Mouse (Mus musculus): ENCODE data around the gene Zfp764.
A peak's percentile ranks its signal among the peaks of the same experiment; 100 is the strongest.
"Not testable (repeated sequence)": the region's sequence is repeated elsewhere in the genome, so short reads cannot be mapped to it uniquely, and the experiment has no call there.

Zfp764 gene

DNA sequence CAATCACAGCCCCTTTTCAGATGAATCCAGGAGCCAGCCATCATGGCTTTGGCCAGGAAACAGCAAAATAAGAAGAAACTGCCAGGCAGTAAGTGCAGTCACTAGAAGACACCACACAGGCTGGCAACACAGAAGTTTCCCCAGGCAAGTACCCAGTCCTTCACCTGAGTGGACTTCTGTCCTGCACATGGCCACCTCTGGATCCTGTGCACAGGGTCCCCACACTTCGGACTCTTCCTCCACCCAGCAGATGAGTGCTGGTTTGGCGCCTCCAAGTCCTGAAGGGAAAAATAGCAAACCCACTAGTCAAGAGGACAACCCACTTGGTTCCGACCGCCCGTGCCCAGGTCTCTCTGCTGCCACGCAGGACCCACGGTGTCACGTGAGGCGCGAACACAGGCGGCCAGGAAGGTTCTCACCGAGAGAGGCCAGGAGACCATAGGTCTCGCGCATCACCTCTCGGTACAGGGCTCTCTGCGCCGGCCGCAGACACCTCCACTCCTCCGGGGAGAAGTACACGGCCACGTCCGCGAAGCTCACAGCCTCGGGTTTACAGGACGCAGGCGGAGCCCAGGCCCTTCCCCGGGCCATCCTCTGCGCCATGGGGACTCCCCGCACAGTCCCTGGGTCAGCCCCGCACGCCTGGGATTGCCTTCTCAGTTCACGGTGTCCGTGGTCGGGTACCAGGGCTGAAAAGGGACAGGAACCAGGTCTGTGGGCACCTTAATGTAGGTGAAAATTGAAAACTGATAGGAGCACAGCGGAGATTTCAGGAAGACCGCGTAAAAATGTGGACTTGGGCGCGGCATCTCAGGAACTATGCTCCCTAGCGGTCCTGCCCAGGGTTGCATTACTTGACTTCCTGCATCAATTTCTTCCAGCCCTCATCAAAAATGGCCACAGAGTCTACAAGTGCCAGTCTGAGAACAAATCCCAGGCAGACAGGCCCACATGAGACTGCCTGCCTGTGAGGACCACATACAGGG lies at the start of gene Zfp764:
Gene Zfp764 (minus strand): TSS at position 821 of the 986 bp plus-strand sequence.
- DNase-seq (ENCODE audit: low read depth, low spot score) = peak; percentile 96

DNA sequence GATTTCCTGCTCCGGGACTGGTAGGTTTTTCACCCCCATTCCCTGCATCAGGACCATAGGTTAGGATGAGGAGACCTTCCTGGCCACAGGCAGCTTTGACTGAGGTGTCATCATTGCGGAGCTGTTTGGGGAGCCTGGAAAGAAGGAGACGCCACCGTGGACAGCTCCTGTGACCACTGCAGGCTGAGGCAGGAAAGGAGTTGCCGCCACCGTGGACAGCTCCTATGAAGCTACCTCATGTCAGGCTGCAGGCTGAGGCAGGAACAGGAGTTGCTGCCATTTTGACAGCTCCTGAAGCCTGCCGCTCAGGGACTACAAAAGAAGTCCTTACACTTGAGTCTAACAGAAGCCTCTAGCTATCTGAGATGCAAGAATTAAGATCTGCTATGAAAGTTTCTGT lies 48.3 kb upstream of the Zfp764 start:
- DNase-seq (ENCODE audit: low read depth, low spot score) = no peak

DNA sequence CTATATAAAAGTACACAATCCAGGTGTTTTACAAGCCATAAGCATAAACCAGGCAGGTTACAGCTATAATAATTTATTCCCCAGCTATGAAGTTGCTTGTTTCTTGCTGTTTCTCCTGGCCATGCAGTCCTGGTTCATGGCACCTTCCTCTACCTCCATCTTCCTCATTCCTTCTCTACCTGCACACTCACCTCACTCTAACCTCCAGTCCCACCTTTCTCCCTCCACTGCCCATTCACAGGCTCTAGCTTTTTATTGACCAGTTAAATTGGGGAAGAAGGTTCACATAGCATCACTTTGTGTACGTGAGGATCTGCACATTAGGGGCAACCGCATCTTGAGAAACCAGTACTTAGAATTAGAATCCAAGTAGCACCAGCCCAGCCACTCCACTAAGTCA lies 46.4 kb upstream of the Zfp764 start:
- DNase-seq (ENCODE audit: low read depth, low spot score) = no peak

DNA sequence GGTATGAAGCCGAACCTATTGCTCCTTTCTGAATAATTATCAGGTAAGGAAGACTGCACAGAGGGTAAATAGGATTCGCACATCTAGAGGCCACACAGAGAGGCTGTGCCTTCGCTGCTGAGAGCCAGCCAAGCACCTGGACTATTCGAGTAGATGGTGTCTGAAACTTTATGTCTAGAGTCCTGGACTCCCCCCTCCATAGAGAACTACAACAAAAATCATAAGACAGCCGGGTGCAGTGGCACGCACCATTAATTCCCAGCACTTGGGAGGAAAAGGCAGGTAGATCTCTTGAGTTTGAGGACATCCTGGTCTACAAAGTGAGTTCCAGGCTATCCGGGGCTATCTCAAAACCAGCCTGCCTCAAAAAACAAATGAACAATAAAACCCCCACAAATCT lies 43.3 kb upstream of the Zfp764 start:
- DNase-seq (ENCODE audit: low read depth, low spot score) = no peak

DNA sequence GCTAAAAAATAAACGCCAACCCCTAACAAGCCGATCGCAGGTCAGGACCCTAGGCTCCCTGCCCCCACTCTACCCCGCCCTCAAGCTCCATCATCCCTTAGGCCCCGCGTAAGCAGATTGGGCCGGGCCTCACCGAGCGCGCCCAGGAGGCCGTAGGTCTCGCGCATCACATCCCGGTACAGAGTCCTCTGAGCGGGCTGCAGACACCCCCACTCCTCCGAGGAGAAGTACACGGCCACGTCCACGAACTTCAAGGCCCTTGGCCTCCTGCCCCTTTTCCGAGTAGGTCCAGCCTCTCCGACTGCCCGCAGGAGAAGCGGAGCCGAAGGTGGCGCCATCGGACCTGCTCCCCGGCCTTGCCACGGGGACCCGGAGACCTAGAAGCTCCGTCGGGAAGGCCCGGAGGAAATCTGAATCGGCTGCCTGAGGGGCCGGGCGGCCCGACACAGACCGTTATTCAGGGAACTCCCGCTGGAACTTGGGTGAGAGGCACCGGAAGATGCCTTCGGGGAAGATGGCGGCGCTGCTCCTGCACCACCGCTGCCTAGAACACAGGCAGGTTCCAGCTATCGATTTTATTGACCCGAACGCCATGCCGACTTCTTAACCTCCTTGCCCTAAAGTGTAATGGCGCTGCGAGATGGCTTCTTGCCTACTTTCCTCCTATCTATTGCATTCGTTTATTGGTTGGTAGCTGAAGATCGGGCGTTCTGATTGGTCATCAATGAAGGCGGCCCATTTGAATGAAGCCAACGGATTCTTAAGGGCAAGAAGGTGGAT lies 42.1 kb upstream of the Zfp764 start, which contains the start of gene Zfp689:
Gene Zfp689 (minus strand): TSS at position 638 of the 780 bp plus-strand sequence.
- peak; percentile 99 for DNase-seq (ENCODE audit: low read depth, low spot score)

DNA sequence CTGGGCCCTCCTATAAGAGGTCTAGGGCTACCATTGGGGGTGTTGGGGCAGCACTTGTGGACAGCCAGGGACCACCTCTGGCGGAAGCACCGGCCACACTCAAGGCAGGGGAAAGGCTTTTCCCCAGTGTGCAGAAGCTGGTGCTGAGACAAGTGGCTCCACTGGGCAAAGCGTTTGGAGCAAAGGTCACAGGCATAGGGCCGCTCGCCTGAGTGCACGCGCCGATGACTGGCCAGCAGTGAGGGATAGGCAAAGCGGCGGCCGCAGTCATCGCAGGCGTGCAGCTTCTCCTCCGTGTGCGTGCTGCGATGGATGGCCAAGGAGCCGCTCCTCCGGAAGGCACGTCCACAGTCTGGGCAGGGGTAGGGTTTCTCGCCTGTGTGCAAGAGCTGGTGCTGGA lies 37.4 kb upstream of the Zfp764 start:
- no peak for DNase-seq (ENCODE audit: low read depth, low spot score)

DNA sequence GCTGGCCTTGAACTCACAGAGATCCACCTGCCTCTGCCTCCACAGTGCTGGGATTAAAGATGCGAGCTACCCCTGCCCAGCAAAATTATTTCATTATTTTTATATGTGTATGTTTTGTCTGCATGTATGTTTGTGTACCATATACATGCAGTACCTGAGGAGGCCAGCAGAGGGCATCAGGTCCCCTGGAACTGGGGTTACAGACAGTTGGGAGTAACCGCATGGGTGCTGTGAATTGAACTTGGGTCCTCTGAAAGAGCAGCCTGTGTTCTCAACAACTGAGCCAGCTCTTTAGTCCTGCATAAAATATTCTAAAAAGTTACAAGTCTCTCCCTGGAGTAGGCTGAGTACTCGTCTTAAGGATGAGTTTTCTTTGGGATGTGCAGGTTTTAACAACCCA lies 31.1 kb upstream of the Zfp764 start:
- DNase-seq (ENCODE audit: low read depth, low spot score) = no peak

DNA sequence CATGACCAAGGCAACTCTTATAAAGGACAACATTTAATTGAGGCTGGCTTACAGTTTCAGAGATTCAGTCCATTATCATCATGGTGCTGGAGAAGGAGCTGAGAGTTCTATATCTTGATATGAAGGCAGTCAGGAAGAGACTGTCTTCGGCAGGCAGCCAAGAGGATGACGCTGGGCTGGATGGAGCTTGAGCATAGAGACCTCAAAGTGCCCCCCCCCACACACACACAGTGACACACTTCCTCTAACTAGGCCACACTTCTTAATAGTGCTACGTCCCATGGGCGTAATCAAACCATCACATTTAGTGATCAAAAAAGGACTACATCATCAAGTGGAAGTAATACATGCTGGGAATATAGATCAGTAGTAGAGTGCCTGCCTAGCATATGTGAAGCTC lies 28.6 kb upstream of the Zfp764 start:
- no peak for DNase-seq (ENCODE audit: low read depth, low spot score)

DNA sequence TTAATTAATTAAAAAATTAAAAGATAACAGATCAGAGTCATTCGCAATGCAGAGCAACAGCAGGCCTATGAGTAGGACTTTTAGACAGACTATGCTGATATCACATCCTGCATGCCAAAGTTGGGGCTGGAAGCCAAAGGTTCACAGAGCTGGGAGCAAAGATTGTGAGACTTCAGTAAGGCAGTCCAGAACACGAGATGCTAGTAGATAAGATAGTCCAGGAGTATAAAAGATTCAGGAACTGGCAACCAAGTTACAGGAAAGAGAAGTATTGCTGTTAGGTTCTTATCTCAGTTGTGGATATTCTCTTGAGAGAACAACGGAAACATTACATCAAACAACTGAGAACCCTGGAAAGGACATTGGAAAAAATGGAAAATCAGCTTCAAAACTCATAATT lies 19.7 kb upstream of the Zfp764 start:
- DNase-seq (ENCODE audit: low read depth, low spot score) = no peak

DNA sequence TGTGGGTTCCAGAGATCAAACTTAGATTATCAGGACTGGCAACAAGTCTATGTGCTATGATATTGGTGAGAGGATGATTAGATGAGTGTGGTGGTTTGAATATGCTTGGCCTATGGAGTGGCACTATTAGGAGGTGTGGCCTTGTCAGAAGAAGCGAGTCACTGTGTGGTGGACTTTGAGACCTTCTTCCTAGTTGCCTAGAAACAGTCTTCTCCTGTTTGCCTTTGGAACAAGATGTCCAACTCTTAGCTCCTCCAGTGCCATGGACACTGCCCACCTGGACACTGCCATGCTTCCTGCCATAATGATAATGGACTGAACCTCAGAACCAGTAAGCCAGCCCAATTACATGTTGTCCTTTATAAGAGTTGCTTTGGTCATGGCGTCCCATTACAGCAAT lies 19.3 kb upstream of the Zfp764 start:
- no peak for DNase-seq (ENCODE audit: low read depth, low spot score)

DNA sequence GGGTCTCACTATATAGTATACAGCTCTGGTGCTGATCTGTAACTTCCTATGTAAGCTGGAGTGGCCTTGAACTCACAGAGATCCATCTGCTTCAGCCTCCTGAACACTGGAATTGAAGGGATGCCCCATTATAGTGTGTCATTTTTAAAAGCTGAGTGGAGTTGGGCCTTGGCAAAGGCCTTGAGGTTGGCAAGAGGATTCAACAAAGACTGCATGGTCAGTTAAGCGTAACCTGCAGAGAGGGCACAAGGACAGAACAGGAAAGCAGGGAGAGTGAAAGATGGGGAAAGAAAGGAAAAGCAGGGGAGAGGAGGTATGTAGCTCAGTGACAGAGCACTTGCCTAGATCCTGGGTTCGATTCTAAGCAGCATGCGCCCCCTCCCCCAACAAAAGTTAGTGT lies 18.7 kb upstream of the Zfp764 start:
- no peak for DNase-seq (ENCODE audit: low read depth, low spot score)

DNA sequence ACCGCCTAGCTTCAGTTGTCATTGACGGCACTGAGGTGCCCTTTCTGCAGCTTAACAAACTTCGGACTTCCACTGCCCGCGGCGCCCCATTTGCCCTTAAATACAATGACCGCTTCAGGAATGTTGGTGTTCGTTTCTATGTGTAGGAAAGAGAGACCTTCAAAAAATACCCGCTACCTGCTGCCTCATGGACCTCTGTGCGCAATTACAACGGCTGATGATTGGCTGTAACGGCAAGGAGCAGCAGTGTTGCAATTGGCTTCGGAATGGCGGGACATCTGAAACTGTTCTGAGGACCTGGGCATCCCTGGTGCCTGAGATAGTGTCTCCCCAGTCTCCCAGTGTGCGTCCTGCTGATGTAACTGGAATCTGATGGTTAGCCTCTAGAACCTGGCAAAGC lies 15.6 kb upstream of the Zfp764 start:
- DNase-seq (ENCODE audit: low read depth, low spot score) = peak; percentile 85

DNA sequence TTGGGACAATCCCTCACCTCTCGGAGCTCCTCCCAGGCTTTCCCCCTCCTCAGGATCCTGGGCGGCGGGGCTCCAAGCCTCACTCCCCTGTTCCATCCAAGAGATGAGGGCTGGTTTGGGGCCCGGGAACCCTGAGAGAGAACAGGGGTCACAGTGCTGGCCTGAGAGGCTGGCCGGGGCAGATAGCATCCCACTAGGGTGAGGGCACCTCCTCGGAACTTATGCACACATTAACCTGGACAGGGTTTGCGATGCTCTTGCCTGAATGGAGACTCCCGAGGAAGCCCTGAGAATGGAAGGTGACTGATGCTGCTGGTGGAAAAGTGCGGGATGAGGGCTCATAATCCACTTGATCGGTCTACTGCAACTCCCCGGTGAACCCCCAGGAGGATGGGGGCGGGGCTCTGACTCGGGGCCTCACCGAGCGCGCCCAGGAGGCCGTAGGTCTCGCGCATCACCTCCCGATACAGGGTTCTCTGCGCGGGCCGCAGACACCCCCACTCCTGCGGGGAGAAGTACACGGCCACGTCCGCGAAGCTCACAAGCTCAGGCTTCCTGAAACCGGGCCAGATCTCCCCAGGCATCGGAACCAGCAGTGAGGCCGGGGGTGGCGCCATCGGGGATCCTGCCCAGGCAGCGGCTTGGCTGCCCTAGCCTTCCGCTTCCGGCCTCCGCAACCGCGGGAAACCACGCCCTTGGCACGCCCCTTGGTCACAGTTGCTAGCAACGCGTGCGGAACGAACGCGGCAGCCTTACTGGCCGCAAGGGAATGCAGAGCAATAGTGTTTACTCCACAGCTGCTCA lies 15.0 kb upstream of the Zfp764 start, which contains the start of gene Zfp688:
Gene Zfp688 (minus strand): TSS at position 681 of the 804 bp plus-strand sequence.
- peak; percentile 95 for DNase-seq (ENCODE audit: low read depth, low spot score)

DNA sequence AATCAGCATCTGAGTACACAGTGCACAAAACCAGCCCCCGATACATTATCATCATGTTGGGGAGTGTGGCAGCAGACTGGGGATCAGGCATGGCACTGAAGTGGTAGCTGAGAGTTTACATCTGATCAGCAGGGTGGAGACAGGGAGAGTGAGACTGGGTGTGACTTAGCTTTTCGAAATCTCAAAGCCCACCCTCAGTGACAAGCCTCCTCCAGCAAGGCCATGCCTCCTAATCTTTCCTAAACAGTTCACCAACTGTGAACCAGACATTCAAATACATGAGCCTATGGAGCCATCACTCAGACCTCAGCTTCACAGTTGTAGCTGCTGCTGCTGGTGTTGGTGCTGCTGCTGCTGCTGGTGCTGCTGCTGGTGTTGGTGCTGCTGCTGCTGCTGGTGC lies 4.8 kb upstream of the Zfp764 start:
- DNase-seq (ENCODE audit: low read depth, low spot score) = no peak

DNA sequence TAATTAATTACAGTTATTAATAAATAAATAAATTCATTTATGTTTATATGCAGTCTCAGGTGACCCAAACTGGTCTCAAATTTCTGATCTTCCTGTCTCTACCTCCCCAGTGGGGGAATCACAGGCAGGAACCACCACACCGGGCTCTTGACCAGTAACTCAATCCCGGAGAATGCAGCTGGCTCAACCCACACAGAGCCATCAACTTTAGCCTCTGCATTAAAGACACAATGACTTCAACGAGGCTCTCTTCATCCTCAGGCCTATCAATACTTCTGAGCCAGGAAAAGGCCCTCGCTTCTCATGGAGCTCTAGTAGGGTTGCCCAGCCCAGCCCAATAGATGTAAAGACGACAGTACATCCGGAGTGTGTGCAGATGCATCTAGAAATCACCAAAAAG lies 2.5 kb downstream of the Zfp764 start:
- not testable (repeated sequence) for DNase-seq (ENCODE audit: low read depth, low spot score)

DNA sequence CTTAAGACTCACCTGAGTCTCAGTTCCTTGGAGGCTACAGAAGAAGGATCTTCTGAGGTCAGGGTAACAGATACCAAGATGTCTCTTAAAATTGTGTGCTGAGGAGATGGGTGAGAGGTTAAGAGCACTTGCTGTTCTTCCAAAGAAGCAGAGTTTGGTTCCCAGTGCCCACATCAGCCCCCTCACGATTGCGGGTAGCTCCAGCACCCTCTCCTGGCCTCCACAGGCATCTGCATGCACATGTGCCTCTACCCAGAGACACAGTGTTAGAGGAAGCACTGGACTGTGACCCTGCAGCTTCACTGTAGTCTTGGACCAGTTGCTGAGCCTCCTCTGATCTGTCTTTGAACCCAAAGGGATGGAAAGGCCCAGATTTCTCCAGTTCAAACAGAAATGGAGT lies 3.6 kb downstream of the Zfp764 start:
- no peak for DNase-seq (ENCODE audit: low read depth, low spot score)

DNA sequence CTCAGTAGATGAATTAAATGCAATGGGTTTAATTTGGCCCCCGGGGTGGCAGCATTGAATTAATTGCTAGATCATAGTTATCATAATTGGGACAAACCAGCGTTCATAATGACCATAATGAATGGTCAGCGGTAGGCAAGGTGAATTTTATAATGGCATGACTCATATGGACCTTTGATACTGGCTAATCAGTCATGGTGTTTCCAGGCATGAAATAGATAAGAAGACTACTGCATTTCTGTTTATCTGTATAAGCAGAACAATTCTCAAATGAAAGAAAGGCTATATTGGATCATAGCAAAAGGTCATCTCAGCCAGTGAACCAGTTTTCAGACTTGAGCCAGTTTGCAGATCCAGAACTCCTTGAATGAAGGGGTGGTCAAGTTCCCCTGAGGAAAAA lies 6.3 kb downstream of the Zfp764 start:
- no peak for DNase-seq (ENCODE audit: low read depth, low spot score)

DNA sequence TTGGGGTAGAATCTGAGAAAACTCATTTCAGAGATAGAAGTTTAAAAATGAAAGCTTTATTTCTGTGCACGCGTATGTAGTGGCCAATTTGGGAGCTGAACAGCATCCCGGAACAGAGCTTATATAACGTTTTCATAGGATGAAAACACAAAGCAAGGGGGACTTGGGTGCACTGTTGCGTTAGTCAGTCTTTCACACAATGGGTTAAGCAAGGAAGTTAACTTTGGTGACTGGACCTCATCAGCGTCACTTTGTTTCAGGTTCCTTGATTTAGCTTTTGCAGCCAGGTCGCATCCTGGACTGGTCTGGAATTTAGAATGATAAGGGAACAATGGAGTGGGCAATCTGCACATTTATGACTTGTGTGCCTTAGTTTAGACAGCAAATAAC lies 12.7 kb downstream of the Zfp764 start:
- DNase-seq (ENCODE audit: low read depth, low spot score) = no peak

DNA sequence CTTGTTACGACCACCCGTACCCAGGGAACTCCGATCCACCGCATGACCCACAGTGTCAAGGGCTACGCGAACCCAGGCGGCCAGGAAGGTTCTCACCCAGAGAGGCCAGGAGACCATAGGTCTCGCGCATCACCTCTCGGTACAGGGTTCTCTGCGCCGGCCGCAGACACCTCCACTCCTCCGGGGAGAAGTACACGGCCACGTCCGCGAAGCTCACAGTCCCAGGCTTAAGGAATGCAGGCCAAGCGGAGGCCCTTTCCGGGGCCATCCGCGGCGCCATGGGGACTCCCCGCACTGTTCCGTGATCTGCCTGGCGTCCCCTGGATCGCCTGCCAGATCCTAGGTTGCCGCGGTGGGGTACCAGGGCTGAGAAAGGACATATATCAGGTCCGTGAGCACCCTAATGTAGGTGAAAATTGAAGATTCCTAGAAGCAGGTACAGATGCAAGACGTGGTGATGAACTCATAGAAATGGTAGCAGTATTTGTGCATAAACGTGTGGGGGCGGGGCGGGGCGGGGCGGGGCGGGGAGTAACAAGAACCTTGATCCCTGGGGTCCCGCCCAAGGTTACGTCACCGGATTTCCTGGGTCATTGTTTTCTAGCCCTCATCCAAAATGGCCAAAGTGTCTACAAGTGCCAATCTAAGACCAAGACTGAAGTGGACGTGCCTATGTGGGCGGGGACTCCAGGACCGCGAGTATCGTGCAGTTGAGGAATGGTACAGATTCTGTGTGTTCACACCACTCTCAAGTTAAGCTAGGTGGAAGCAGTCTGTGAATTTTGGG lies 13.3 kb downstream of the Zfp764 start, which contains the start of gene E430018J23Rik:
Gene E430018J23Rik (minus strand): TSS at position 473 of the 787 bp plus-strand sequence.
- peak; percentile 100 for DNase-seq (ENCODE audit: low read depth, low spot score)

DNA sequence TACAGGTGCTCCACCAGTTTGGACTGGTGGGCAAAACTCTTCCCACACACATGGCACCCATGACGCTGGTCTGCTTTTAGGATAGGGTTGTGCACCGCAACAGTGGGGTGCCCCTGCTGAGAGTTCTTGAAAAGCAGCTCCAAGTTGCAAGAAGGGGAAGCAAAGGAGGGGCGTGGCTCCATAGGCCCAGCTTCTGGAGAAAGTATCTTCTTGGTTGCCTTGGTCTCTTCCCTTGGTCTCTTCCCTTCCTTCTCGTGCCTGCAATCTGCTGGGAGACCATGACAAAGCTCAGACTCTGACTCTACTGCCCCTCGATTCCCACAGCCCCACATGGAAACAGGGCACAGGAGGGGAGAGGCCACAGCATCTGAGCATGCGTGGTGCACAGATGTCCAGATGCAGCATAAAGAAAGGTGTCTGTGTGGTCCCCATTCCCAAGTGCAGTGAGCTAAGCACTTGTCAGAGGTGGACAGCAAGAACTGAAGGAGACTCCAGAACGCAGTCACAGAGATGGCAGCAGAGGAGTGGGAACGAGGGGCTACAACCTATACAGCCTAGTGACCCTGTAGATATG lies 14.3 kb downstream of the Zfp764 start:
- no peak for DNase-seq (ENCODE audit: low read depth, low spot score)

All from brain, adult 2 months (tissue).